Mouse (Mus musculus): ENCODE measurements at regions not wholly inside any gene's neighbourhood (a gene's known extent, or its start where the extent isn't known, plus 50 kb on each side); places are given as distances from the start of the nearest gene placed in this dataset.

- no peak for DNase-seq (ENCODE audit: low spot score in 2 of 2)
Measured at GRCm38 (mm10) chr5:118815783-118816182, 255.3 kb downstream of the Med13l start.

- DNase-seq (ENCODE audit: low spot score in 2 of 2): no peak
Measured at GRCm38 (mm10) chr5:118818294-118818693, 257.8 kb downstream of the Med13l start.

- no peak for DNase-seq (ENCODE audit: low spot score in 2 of 2)
Measured at GRCm38 (mm10) chr5:118824791-118825190, 264.3 kb downstream of the Med13l start.

GRCm38 (mm10) chr5:118829031-118829698 is 268.7 kb downstream of the Med13l start:
- no peak for DNase-seq (ENCODE audit: low spot score in 2 of 2)

- DNase-seq (ENCODE audit: low spot score in 2 of 2): no peak
Measured at GRCm38 (mm10) chr5:118832701-118833100, 272.2 kb downstream of the Med13l start.

- no peak for DNase-seq (ENCODE audit: low spot score in 2 of 2)
Measured at GRCm38 (mm10) chr5:118834129-118834528, 273.6 kb downstream of the Med13l start.

GRCm38 (mm10) chr5:118837001-118837400 is 276.5 kb downstream of the Med13l start:
- no peak for DNase-seq (ENCODE audit: low spot score in 2 of 2)

GRCm38 (mm10) chr5:118838421-118838820 is 277.9 kb downstream of the Med13l start:
- no peak for DNase-seq (ENCODE audit: low spot score in 2 of 2)

GRCm38 (mm10) chr5:118839916-118840315 is 279.4 kb downstream of the Med13l start:
- DNase-seq (ENCODE audit: low spot score in 2 of 2): no peak

- DNase-seq (ENCODE audit: low spot score in 2 of 2): no peak
Measured at GRCm38 (mm10) chr5:118841210-118842016, 280.9 kb downstream of the Med13l start.

- DNase-seq (ENCODE audit: low spot score in 2 of 2): no peak
Measured at GRCm38 (mm10) chr5:118842017-118842396, 281.5 kb downstream of the Med13l start.

- DNase-seq (ENCODE audit: low spot score in 2 of 2): no peak
Measured at GRCm38 (mm10) chr5:118857001-118857400, 296.5 kb downstream of the Med13l start.

GRCm38 (mm10) chr5:118861143-118861847 is 300.8 kb downstream of the Med13l start:
- DNase-seq (ENCODE audit: low spot score in 2 of 2): no peak

- no peak for DNase-seq (ENCODE audit: low spot score in 2 of 2)
Measured at GRCm38 (mm10) chr5:118867511-118867910, 307.0 kb downstream of the Med13l start.

- DNase-seq (ENCODE audit: low spot score in 2 of 2): no peak
Measured at GRCm38 (mm10) chr5:118869330-118869729, 308.9 kb downstream of the Med13l start.

- DNase-seq (ENCODE audit: low spot score in 2 of 2): no peak
Measured at GRCm38 (mm10) chr5:118873871-118874270, 313.4 kb downstream of the Med13l start.

- DNase-seq (ENCODE audit: low spot score in 2 of 2): no peak
Measured at GRCm38 (mm10) chr5:118875096-118875637, 314.7 kb downstream of the Med13l start.

- no peak for DNase-seq (ENCODE audit: low spot score in 2 of 2)
Measured at GRCm38 (mm10) chr5:118876586-118877312, 316.3 kb downstream of the Med13l start.

GRCm38 (mm10) chr5:118877313-118877669 is 316.8 kb downstream of the Med13l start:
- DNase-seq (ENCODE audit: low spot score in 2 of 2): no peak

GRCm38 (mm10) chr5:118877831-118878230 is 317.4 kb downstream of the Med13l start:
- no peak for DNase-seq (ENCODE audit: low spot score in 2 of 2)

GRCm38 (mm10) chr5:118878722-118879121 is 318.2 kb downstream of the Med13l start:
- no peak for DNase-seq (ENCODE audit: low spot score in 2 of 2)
